Mouse (Mus musculus) E14TG2a.4 (cell line): ENCODE measurements around the gene Zbtb22.

ENCODE experiments used
- CTCF ChIP-seq: conservative IDR thresholded peaks from 2 replicates; pipeline ENCODE4 v1.5.1; 2014; ENCODE audit warnings: low read length
- NANOG ChIP-seq: IDR thresholded peaks from 2 replicates; pipeline ENCODE4 v1.6.1; 2014; ENCODE audit warnings: borderline replicate concordance, low read length, mixed read lengths
- POU5F1 ChIP-seq: IDR thresholded peaks from 2 replicates; pipeline ENCODE4 v1.6.1; 2014; ENCODE audit warnings: low read length, borderline replicate concordance

DNA sequence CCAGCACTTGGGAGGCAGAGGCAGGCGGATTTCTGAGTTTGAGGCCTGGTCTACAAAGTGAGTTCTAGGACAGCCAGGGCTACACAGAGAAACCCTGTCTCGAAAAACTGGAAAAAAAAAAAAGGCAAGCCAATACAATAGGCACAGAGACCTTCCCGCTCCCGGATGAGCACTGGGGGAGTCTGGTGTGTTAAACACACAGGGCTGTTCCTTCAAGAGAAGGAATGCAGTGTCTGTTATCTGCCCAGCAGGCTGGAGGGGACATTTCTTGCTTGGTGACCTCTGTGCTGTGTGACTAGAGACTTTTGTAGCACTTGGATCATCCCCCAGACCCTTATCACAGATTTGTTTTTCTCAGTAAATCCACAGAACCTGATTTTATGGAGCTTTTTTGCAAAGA is 14.1 kb upstream of the Zbtb22 start:
- no peak for TF ChIP-seq CTCF
- no peak for TF ChIP-seq POU5F1
- no peak for TF ChIP-seq NANOG
